Mouse (Mus musculus): ENCODE data around the gene Rcn2.
A peak's percentile ranks its signal among the peaks of the same experiment; 100 is the strongest.

DNA sequence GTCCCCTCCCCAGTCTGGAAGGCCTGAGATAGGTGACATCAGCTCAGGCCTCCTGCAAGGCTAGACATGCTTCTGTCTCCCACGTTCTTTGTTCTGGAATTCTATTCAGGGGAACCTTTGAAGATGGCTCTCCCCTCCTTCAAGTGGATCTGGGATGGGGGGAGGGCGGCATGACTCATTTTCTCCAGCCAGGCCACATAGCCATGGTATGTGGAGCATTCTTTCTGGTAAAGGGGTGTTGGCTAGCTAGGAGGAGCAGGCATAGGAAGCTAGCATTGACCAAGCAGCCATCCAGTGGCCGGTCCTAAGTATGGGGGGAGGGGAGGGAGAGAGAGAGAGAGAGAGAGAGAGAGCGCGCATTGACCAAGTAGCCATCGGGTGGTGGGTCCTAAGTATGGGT lies 65.9 kb downstream of the Rcn2 start:
- TF ChIP-seq MAFK (IDR thresholded peaks at IDR 0.05; ENCODE audit: insufficient read depth, low read depth, low read length) (no peak), ZC3H11A (IDR thresholded peaks at IDR 0.05; ENCODE audit: borderline replicate concordance, low read depth, low read length) (no peak), CHD2 (IDR thresholded peaks at IDR 0.05; ENCODE audit: low read depth, low read length) (0 out of 2 replicates have a peak, but pooled peaks have one; percentile 10)

Data from ES-E14 (cell line).